Mouse (Mus musculus): ENCODE results near the gene Gm45234.

- TF ChIP-seq CTCF (IDR thresholded peaks at IDR 0.05; ENCODE audit: low read depth) (no peak), EP300 (IDR thresholded peaks at IDR 0.05; ENCODE audit: low read depth) (no peak)
Measured at GRCm38 (mm10) chr6:124770013-124770412, 14.2 kb upstream of the Gm45234 start.

Measured in liver, postnatal 0 days (tissue).